Mouse (Mus musculus): ENCODE measurements around the gene Olfr356. TPM values are rescaled to one million over a fixed set of nuclear protein-coding genes. Genes with fewer than 3 reads are reported as not detected.

Gene Olfr356
- polyA plus RNA-seq (2012; rRNA removed), result not detected in 2 replicates

- 90% methylated on average over 2 of the region's 2 CpGs for WGBS
- no peak for DNase-seq (ENCODE audit: low read depth, low spot score)
Measured at GRCm38 (mm10) chr2:36936821-36937220, at the start of gene Olfr356. Gene Olfr356, plus strand, starts transcription at chr2:36937121.

- no peak for DNase-seq (ENCODE audit: low read depth, low spot score)
Measured at GRCm38 (mm10) chr2:36892836-36893235, 44.1 kb upstream of the Olfr356 start, which contains the start of gene Olfr353. Gene Olfr353, minus strand, starts transcription at chr2:36892936.

GRCm38 (mm10) chr2:36897114-36897513 lies 39.8 kb upstream of the Olfr356 start:
- no peak for DNase-seq (ENCODE audit: low read depth, low spot score)

GRCm38 (mm10) chr2:36905380-36905779 lies 31.5 kb upstream of the Olfr356 start, which contains the start of gene Olfr354:
Gene Olfr354, plus strand, starts transcription at chr2:36905680.
- DNase-seq (ENCODE audit: low read depth, low spot score), result no peak

- DNase-seq (ENCODE audit: low read depth, low spot score), result no peak
Measured at GRCm38 (mm10) chr2:36928797-36929196, 8.1 kb upstream of the Olfr356 start, which contains the start of gene Olfr355. Gene Olfr355, minus strand, starts transcription at chr2:36928897.

Other genes with a start within 250 kb of the Olfr356 start
- not detected in 2 replicates for gene Olfr347, start 205.2 kb upstream of the Olfr356 start, polyA plus RNA-seq (2012; rRNA removed)
- not detected in 2 replicates for gene Olfr348, start 152.8 kb upstream of the Olfr356 start, polyA plus RNA-seq (2012; rRNA removed)
- not detected in 2 replicates for gene Olfr50, start 146.6 kb upstream of the Olfr356 start, polyA plus RNA-seq (2012; rRNA removed)
- not detected in 2 replicates for gene Olfr3, start 120.1 kb upstream of the Olfr356 start, polyA plus RNA-seq (2012; rRNA removed)
- gene Olfr350, start 90.8 kb upstream of the Olfr356 start, polyA plus RNA-seq (2012; rRNA removed), result not detected in 2 replicates
- gene Olfr351, start 74.5 kb upstream of the Olfr356 start, polyA plus RNA-seq (2012; rRNA removed), result not detected in 2 replicates
- not detected in 2 replicates for gene Olfr352, start 68.7 kb upstream of the Olfr356 start, polyA plus RNA-seq (2012; rRNA removed)
- gene Olfr353, start 44.2 kb upstream of the Olfr356 start, polyA plus RNA-seq (2012; rRNA removed), result not detected in 2 replicates
- gene Olfr354, start 31.4 kb upstream of the Olfr356 start, polyA plus RNA-seq (2012; rRNA removed), result not detected in 2 replicates
- not detected in 2 replicates for gene Olfr355, start 8.2 kb upstream of the Olfr356 start, polyA plus RNA-seq (2012; rRNA removed)
- not detected in 2 replicates for gene Olfr357, start 56.7 kb downstream of the Olfr356 start, polyA plus RNA-seq (2012; rRNA removed)
- not detected in 2 replicates for gene Olfr358, start 72.2 kb downstream of the Olfr356 start, polyA plus RNA-seq (2012; rRNA removed)
- not detected in 2 replicates for gene Olfr360, start 128.6 kb downstream of the Olfr356 start, polyA plus RNA-seq (2012; rRNA removed)
- gene Olfr361, start 152.2 kb downstream of the Olfr356 start, polyA plus RNA-seq (2012; rRNA removed), result not detected in 2 replicates
- not detected in 2 replicates for gene Olfr362, start 180.8 kb downstream of the Olfr356 start, polyA plus RNA-seq (2012; rRNA removed)
- gene Olfr364-ps1, start 202.2 kb downstream of the Olfr356 start, polyA plus RNA-seq (2012; rRNA removed), result not detected in 2 replicates

Measured in large intestine, adult 2 months (tissue).